Mouse (Mus musculus) thymus, adult 2 months (tissue): ENCODE data around the gene Usp29. TPM values are rescaled to one million over a fixed set of nuclear protein-coding genes. Genes with fewer than 3 reads are reported as not detected.

Source experiments
- DNase-seq: peaks from one replicate; pipeline ENCODE4 v3.0.0; 2021
- H3K27ac ChIP-seq: fragments of 200-500 bp; 2 replicates; pipeline ENCODE4 v1.5.1; 2012; ENCODE audit warnings: low read length, control low read depth; ENCODE audit not compliant: control insufficient read depth, insufficient read depth
- H3K27me3 ChIP-seq: fragments of 200-500 bp; 2 replicates; pipeline ENCODE4 v1.6.1; 2012; ENCODE audit warnings: mild to moderate bottlenecking, low read length, moderate library complexity, mixed read lengths; ENCODE audit not compliant: control insufficient read depth, insufficient read depth
- H3K36me3 ChIP-seq: fragments of 200-500 bp; 2 replicates; pipeline ENCODE4 v1.6.1; 2012; ENCODE audit warnings: mild to moderate bottlenecking, low read length, moderate library complexity; ENCODE audit not compliant: control insufficient read depth, insufficient read depth
- H3K4me1 ChIP-seq: fragments of 200-500 bp; replicated peaks from 2 replicates; pipeline ENCODE4 v1.6.1; 2012; ENCODE audit warnings: low read length; ENCODE audit not compliant: control insufficient read depth, insufficient read depth
- H3K4me3 ChIP-seq: fragments of 200-500 bp; 2 replicates; pipeline ENCODE4 v1.5.1; 2012; ENCODE audit warnings: mild to moderate bottlenecking, low read length, control low read depth, moderate library complexity; ENCODE audit not compliant: control insufficient read depth, insufficient read depth
- CTCF ChIP-seq: fragments of 200-500 bp; IDR thresholded peaks from 2 replicates; pipeline ENCODE4 v1.5.1; 2012; ENCODE audit warnings: mild to moderate bottlenecking, control low read depth, low read length, moderate library complexity, borderline replicate concordance; ENCODE audit not compliant: control insufficient read depth, poor library complexity, insufficient read depth; ENCODE audit errors: extremely low read depth
- POLR2A ChIP-seq: fragments of 200-500 bp; IDR thresholded peaks from 2 replicates; pipeline ENCODE4 v1.6.1; 2012; ENCODE audit warnings: mild to moderate bottlenecking, low read length, control low read depth, moderate library complexity; ENCODE audit not compliant: control insufficient read depth, poor library complexity, insufficient read depth; ENCODE audit errors: extremely low read depth
- WGBS: fragments of 180-500 bp; shearing (Covaris S2); methylation state at CpG from one replicate; pipeline ENCODE4 v1.1.7; 2018; 5-methylcytosine and 5-hydroxymethylcytosine counted together
- polyA plus RNA-seq: library from polyadenylated mRNA; depleted of rRNA; stranded (reverse); fragments of >200 nt; gene quantifications from 2 replicates; pipeline ENCODE4 v1.2.3, GENCODE M21; 2012

Usp29 gene
- polyA plus RNA-seq, 1 experiment = not detected

DNA sequence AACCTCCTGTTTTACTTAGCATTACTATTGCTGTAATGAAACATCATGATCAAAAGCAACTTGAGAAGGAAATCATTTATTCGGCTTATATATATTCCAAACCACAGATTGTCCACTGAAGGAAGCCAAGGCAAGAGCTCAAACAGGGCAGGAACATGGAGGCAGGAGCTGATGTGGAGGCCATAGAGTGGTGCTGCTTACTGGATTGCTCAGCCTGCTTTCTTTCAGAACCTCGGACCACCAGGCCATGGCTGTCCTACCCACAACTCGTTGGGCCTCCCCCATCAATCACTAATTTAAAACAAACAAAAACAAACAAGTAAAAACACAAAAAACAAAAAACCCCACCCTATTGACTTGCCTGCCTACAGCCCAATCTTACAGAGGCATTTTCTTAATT is 119.9 kb downstream of the Usp29 start:
- TF ChIP-seq CTCF (no peak), POLR2A (no peak)
- no peak overlapping the region for H3K27ac ChIP-seq
- no peak overlapping the region for H3K4me3 ChIP-seq
- no peak for DNase-seq
- 59% methylated on average over 3 of the region's 3 CpGs for WGBS
- no peaks in the 10 kb centered on the region for H3K36me3 ChIP-seq
- H3K4me1 ChIP-seq = no peaks in the 10 kb centered on the region
- H3K27me3 ChIP-seq = no peaks in the 10 kb centered on the region

DNA sequence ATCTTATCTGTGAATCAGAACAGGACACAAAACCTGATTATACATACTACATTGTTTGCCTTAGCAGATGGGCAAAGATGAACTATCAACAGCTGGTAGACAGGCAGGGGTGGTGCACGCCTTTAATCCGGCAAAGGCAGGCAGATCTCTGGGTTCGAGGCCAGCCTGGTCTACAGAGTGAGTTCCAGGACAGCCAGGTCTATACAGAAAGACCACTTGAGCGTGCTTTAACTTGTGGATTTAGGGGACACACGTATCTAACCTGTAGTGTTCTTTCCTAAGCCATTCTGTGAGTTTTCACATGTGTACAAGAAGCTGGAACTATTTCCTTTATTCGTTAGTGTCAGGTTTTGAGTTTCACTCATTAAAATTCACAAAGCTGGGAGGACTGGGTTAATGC is 120.9 kb downstream of the Usp29 start:
- no peak overlapping the region for H3K4me3 ChIP-seq
- H3K27me3 ChIP-seq = no peaks in the 10 kb centered on the region
- H3K27ac ChIP-seq = no peak overlapping the region
- TF ChIP-seq CTCF = no peak
- TF ChIP-seq POLR2A = no peak
- H3K4me1 ChIP-seq = no peaks in the 10 kb centered on the region
- H3K36me3 ChIP-seq = no peaks in the 10 kb centered on the region
- DNase-seq = no peak
- WGBS = 84% methylated on average over 6 of the region's 6 CpGs

DNA sequence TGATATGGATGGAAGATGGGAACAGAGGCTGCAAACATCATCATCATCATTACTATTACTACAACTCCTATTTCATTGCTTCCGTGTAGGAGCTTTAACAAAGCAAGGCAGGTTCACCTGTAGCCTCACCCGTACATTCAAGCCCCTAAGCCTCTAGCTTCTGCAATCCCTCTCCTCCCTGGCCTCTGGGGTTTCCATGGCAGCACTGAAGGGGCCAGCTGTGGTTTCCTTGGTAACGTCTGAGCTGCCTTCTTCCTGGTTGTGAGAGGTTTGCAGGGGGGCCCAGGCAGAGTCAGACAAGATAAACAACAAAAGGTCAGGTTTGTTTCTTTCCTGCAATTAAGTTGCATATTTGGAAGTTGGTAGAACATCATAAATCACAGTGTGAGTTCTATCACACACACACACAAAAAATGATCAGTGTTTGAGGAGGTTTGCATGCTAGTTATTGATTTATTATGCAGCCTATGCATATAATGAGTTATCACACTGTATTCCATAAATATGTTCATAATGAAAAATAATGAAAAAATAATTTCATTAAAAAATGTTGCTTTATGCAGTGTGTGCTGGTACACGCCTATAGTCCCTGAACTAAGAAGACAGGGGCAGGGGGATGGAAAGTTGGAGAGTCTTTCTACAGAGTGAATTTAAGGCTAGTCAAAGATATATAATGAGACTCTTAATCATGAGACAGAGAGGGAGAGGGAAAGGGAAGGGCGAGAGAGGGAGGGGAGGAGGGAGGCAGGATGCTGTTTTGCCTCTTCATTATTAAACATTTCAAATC is 121.5 kb downstream of the Usp29 start:
- Histone ChIP-seq H3K27ac (no peak overlapping the region), H3K27me3 (no peaks in the 10 kb centered on the region), H3K4me3 (no peak overlapping the region), H3K4me1 (no peaks in the 10 kb centered on the region), H3K36me3 (no peaks in the 10 kb centered on the region)
- DNase-seq = no peak
- 42% methylated on average over 5 of the region's 5 CpGs for WGBS
- no peak for TF ChIP-seq POLR2A
- no peak for TF ChIP-seq CTCF

DNA sequence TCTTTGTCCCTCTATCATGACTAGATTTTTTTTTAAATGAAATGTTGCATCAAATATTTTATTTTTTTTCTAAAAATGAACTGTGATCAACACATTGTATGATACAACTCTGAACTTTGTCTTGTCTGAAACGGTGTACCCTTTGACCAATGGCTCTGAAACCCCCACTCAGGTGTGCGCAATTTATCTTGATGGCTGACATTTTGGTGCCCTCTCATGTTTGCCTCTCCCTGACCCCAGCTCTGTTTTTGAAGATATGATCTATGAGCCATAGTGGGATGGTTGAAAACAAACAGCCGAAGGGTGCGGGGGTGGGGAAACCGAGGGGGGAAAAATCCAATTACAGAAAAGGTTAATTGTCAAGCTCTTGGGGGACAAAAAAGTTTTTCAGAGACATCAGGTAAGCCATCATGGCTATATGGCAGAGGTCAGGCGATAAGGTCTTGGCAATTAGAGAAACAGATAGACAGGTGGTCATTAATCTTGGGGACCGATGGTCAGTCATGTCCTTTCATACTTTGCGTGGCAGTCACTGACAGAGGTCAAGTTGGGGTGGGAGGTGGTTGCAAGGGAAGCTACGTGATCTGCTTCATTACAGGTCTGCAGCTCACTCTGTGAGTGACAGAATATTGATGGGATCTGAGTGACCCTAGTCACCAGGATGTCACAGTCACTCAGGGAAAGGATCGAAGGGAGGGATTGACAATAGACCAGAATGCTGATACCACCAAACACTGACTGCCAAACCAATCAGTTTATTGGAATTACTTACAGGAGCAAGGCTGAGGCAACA is 125.4 kb downstream of the Usp29 start:
- no peak overlapping the region for H3K27ac ChIP-seq
- no peaks in the 10 kb centered on the region for H3K4me1 ChIP-seq
- no peak overlapping the region for H3K4me3 ChIP-seq
- TF ChIP-seq POLR2A (no peak), CTCF (no peak)
- no peak for DNase-seq
- 89% methylated on average over 10 of the region's 10 CpGs for WGBS
- no peaks in the 10 kb centered on the region for H3K27me3 ChIP-seq
- H3K36me3 ChIP-seq = no peaks in the 10 kb centered on the region

DNA sequence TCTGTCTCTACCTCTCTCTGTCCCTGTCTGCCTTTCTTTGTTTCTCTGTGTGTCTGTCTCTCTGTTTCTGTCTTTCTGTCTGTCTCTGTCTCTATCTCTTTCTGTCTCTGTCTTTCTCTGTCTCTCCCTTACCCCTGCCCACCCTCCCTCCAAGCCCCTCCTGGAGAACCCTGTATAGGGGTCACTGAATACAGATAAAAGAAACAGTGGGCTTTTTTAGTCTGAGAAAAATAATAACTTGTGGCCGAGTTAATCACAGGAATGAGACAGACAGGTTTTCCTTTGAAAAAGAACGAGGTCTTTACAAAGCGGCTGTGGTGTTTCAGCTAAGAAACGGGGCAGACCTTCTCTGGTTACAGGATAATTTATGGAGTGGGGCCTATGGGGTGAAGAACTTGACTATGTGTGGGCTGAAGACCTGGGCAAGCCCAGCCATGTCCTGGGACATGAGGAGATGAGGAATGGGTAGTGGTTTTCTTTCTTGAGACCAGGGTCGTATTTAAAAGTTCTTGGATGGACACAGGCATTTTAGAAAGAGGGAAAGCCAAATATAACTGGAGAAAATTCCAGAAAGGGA is 128.4 kb downstream of the Usp29 start:
- Histone ChIP-seq H3K27me3 (no peaks in the 10 kb centered on the region), H3K4me1 (no peaks in the 10 kb centered on the region), H3K27ac (no peak overlapping the region), H3K4me3 (no peak overlapping the region), H3K36me3 (no peaks in the 10 kb centered on the region)
- no peak for DNase-seq
- WGBS = 49% methylated on average over 5 of the region's 5 CpGs
- no peak for TF ChIP-seq POLR2A
- no peak for TF ChIP-seq CTCF

DNA sequence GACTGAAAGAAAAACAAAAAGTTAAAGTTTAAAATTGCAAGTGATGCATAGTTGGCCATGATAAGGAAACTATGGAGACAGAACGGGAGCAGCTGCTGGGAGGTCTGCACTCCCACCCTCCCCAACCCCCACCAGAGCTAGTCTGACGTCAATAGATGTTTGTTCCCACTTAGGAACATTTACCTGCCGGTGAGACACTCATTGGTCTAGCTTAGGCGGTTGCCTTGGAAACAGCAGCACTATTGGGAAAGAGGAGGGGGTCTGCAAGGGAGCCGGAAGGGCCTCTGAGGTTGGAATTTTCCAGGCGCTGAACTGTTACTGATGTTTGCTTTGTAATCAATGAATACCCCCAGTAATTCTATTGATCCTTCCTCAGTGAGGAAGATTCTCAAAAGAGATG is 130.3 kb downstream of the Usp29 start:
- Histone ChIP-seq H3K27ac (no peak overlapping the region), H3K27me3 (no peaks in the 10 kb centered on the region), H3K4me3 (no peak overlapping the region), H3K4me1 (no peaks in the 10 kb centered on the region), H3K36me3 (no peaks in the 10 kb centered on the region)
- DNase-seq = no peak
- 57% methylated on average over 6 of the region's 6 CpGs for WGBS
- TF ChIP-seq CTCF (no peak), POLR2A (no peak)
